Mouse (Mus musculus): ENCODE results near the gene Rbfox3. TPM values are rescaled to one million over a fixed set of nuclear protein-coding genes. Genes with fewer than 3 reads are reported as not detected.
A peak's percentile ranks its signal among the peaks of the same experiment; 100 is the strongest.

The Rbfox3 gene
- total and polyA plus RNA-seq, 3 experiments = not detected

DNA sequence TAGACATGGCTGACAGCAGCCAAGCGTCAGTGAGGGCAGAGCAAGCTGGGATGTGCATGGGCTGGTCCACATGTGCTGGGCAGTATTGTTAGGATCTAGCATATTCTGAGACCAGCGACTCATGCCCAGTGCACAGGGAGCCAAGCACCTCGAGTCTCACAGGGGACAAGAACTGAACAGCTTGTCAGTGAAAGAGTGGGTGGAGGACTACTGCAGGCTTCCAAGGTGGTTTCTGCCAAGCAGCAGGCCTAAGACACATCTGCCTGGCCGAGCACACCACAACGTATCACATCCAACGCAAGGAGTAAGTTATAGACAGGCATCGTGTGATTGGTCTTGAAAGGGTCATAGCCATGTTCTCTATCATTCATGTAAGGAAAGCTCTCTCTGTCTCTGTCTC is 235.0 kb downstream of the Rbfox3 start:
- Histone ChIP-seq H3K27me3 (replicated peaks) (peaks cover 95% of the 10 kb centered on the region), H3K4me1 (ENCODE audit: control insufficient read depth in 1 of 2, insufficient read depth in 2 of 2) (no peaks in the 10 kb centered on the region), H3K36me3 (replicated peaks in 1 of 2; ENCODE audit: control insufficient read depth in 1 of 2, insufficient read depth in 1 of 2, low read length in 1 of 2) (no peaks in the 10 kb centered on the region), H3K9ac (ENCODE audit: insufficient read depth, low read depth) (no peak overlapping the region), H3K9me3 (replicated peaks; ENCODE audit: low read length) (no peaks in the 10 kb centered on the region), H3K4me2 (ENCODE audit: insufficient read depth, low read depth, poor library complexity, severe bottlenecking) (no peak overlapping the region), H3K79me2 (replicated peaks; ENCODE audit: control insufficient read depth, extremely low read depth, insufficient read depth, poor library complexity, severe bottlenecking) (no peaks in the 10 kb centered on the region), H3K4me3 (replicated peaks in 1 of 3; ENCODE audit: low read depth in 2 of 3, low read length in 2 of 3, poor library complexity in 1 of 3) (no peak overlapping the region), H3K27ac (ENCODE audit: insufficient read depth, low read depth) (no peak overlapping the region)
- dilution Hi-C loops (cut with MboI; ENCODE audit: extremely low pct_ligation_motif_present, extremely low pct_unique_long_range_greater_than_20kb, low sequenced_read_pairs) (no loop called here), in situ Hi-C loops (cut with MboI; ENCODE audit: low pct_ligation_motif_present, low pct_unique_long_range_greater_than_20kb, low sequenced_read_pairs) (no loop called here)
- DNase-seq (ENCODE audit: extremely low read depth) = no peak
- TF ChIP-seq MEF2A (IDR thresholded peaks at IDR 0.05; ENCODE audit: borderline replicate concordance, low read depth, low read length) = no peak
- TF ChIP-seq SMC3 (IDR thresholded peaks at IDR 0.05; ENCODE audit: low read depth, low read length) = no peak

DNA sequence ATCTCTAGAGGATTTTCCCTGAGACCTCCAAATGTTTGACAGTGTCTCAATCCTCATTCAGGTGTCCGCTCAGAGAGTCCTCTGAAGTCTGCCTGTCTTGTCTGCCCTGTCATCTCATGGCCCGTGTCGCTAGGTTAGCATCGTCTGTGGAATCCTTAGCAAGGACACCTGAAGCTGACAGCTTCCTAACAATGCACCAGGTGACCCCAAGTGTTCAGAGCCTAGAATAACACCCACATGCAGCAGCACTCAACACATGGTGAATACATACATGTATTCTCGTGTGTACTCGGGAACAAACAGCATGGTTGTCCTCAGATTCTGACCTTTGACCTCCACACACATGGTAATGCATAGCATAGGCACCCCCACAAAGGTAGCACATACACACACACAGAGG is 239.4 kb downstream of the Rbfox3 start:
- no peak overlapping the region for H3K4me3 ChIP-seq (replicated peaks in 1 of 3; ENCODE audit: low read depth in 2 of 3, low read length in 2 of 3, poor library complexity in 1 of 3)
- H3K27me3 ChIP-seq (replicated peaks) = peaks cover 94% of the 10 kb centered on the region
- H3K4me2 ChIP-seq (ENCODE audit: insufficient read depth, low read depth, poor library complexity, severe bottlenecking) = no peak overlapping the region
- no peaks in the 10 kb centered on the region for H3K79me2 ChIP-seq (replicated peaks; ENCODE audit: control insufficient read depth, extremely low read depth, insufficient read depth, poor library complexity, severe bottlenecking)
- no peaks in the 10 kb centered on the region for H3K9me3 ChIP-seq (replicated peaks; ENCODE audit: low read length)
- in situ Hi-C loops (cut with MboI; ENCODE audit: low pct_ligation_motif_present, low pct_unique_long_range_greater_than_20kb, low sequenced_read_pairs) = no loop called here
- no peak overlapping the region for H3K27ac ChIP-seq (ENCODE audit: insufficient read depth, low read depth)
- peaks cover 0 to 3% of the 10 kb centered on the region in 2 experiments; a peak in 1 of 4 replicates for H3K4me1 ChIP-seq (ENCODE audit: control insufficient read depth in 1 of 2, insufficient read depth in 2 of 2)
- no peak for TF ChIP-seq TBP (conservative IDR thresholded peaks at IDR 0.05; ENCODE audit: low read depth, low read length)
- TF ChIP-seq RAD21 (IDR thresholded peaks at IDR 0.05; ENCODE audit: low read depth, low read length) = peak; percentile 31
- peak; percentile 14; the same call in 1 of the 2 replicates for TF ChIP-seq SMC3 (IDR thresholded peaks at IDR 0.05; ENCODE audit: low read depth, low read length)
- TF ChIP-seq KAT2A (IDR thresholded peaks at IDR 0.05; ENCODE audit: insufficient replicate concordance, low read length) = no peak
- no peak for TF ChIP-seq CHD1 (IDR thresholded peaks at IDR 0.05; ENCODE audit: low read depth, low read length)
- peak in 1 of 2 experiments; percentile 44; a peak in 2 of 4 replicates for TF ChIP-seq CTCF (conservative IDR thresholded peaks at IDR 0.05 in 1 of 2, IDR thresholded peaks at IDR 0.05 in 1 of 2; ENCODE audit: low read depth in 2 of 2, low read length in 2 of 2)
- no peaks in the 10 kb centered on the region for H3K36me3 ChIP-seq (replicated peaks in 1 of 2; ENCODE audit: control insufficient read depth in 1 of 2, insufficient read depth in 1 of 2, low read length in 1 of 2)
- H3K9ac ChIP-seq (ENCODE audit: insufficient read depth, low read depth) = no peak overlapping the region
- dilution Hi-C loops (cut with MboI; ENCODE audit: extremely low pct_ligation_motif_present, extremely low pct_unique_long_range_greater_than_20kb, low sequenced_read_pairs) = no loop called here
- DNase-seq (ENCODE audit: extremely low read depth) = no peak

DNA sequence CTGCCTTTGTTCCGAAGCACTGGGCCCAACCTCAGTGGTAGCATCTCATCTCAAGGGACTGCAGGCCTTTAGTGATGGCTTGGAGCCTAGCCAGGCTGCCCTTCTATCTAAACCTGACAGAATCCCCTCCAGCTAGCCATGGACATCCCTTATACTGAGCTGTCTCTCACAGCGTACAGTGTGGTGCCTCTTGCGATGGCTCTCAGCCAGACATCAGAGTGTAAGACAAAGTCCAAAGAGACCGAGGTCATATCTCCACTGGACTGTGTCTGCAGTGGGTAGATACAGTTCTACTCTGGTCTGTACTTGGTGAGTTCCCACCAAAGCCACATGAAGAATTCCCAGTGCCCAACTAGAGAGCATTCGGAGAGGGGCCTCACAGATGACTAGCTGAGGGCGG is 240.2 kb downstream of the Rbfox3 start:
- no peaks in the 10 kb centered on the region for H3K79me2 ChIP-seq (replicated peaks; ENCODE audit: control insufficient read depth, extremely low read depth, insufficient read depth, poor library complexity, severe bottlenecking)
- DNase-seq (ENCODE audit: extremely low read depth) = no peak
- in situ Hi-C loops (cut with MboI; ENCODE audit: low pct_ligation_motif_present, low pct_unique_long_range_greater_than_20kb, low sequenced_read_pairs) (no loop called here), dilution Hi-C loops (cut with MboI; ENCODE audit: extremely low pct_ligation_motif_present, extremely low pct_unique_long_range_greater_than_20kb, low sequenced_read_pairs) (no loop called here)
- H3K9me3 ChIP-seq (replicated peaks; ENCODE audit: low read length) = no peaks in the 10 kb centered on the region
- H3K9ac ChIP-seq (ENCODE audit: insufficient read depth, low read depth) = no peak overlapping the region
- H3K27ac ChIP-seq (ENCODE audit: insufficient read depth, low read depth) = no peak overlapping the region
- TF ChIP-seq MYC (IDR thresholded peaks at IDR 0.05; ENCODE audit: low read depth, low read length) (no peak), JUN (IDR thresholded peaks at IDR 0.05; ENCODE audit: insufficient read depth, low read depth, low read length) (no peak), POLR2A (IDR thresholded peaks at IDR 0.05; ENCODE audit: low read depth, low read length) (no peak), ELF1 (IDR thresholded peaks at IDR 0.05; ENCODE audit: low read depth, low read length) (no peak), MAFK (IDR thresholded peaks at IDR 0.05; ENCODE audit: insufficient replicate concordance, low read length) (no peak), ZC3H11A (IDR thresholded peaks at IDR 0.05; ENCODE audit: low read depth, low read length) (no peak), CHD2 (IDR thresholded peaks at IDR 0.05; ENCODE audit: low read length) (no peak), ZNF384 (IDR thresholded peaks at IDR 0.05; ENCODE audit: low read depth, low read length) (no peak), NRF1 (IDR thresholded peaks at IDR 0.05; ENCODE audit: low read depth, low read length) (no peak), ZKSCAN1 (IDR thresholded peaks at IDR 0.05; ENCODE audit: borderline replicate concordance, low read depth, low read length) (no peak), MEF2A (IDR thresholded peaks at IDR 0.05; ENCODE audit: borderline replicate concordance, low read depth, low read length) (no peak)
- H3K36me3 ChIP-seq (replicated peaks in 1 of 2; ENCODE audit: control insufficient read depth in 1 of 2, insufficient read depth in 1 of 2, low read length in 1 of 2) = no peaks in the 10 kb centered on the region
- H3K4me1 ChIP-seq (ENCODE audit: control insufficient read depth in 1 of 2, insufficient read depth in 2 of 2) = peaks cover 0 to 3% of the 10 kb centered on the region in 2 experiments; a peak in 1 of 4 replicates
- peaks cover 97% of the 10 kb centered on the region for H3K27me3 ChIP-seq (replicated peaks)
- no peak overlapping the region for H3K4me3 ChIP-seq (replicated peaks in 1 of 3; ENCODE audit: low read depth in 2 of 3, low read length in 2 of 3, poor library complexity in 1 of 3)
- H3K4me2 ChIP-seq (ENCODE audit: insufficient read depth, low read depth, poor library complexity, severe bottlenecking) = no peak overlapping the region

All from CH12.LX (cell line).